Mouse (Mus musculus) erythroblast, embryonic 14.5 days (primary cell): ENCODE data around the gene Mrtfb.

Experiments used
- GATA1 ChIP-seq: IDR thresholded peaks from 2 replicates; pipeline ENCODE4 v1.6.1; 2012; ENCODE audit warnings: low read length, inconsistent platforms, mixed read lengths
- TAL1 ChIP-seq: IDR thresholded peaks from 3 replicates; pipeline ENCODE4 v1.6.1; 2012; ENCODE audit warnings: low read length, inconsistent platforms, mixed read lengths

GRCm38 (mm10) chr16:13426831-13427589, 170.7 kb downstream of the Mrtfb start:
- TF ChIP-seq TAL1: no peak
- no peak for TF ChIP-seq GATA1
